Mouse (Mus musculus): ENCODE measurements around the gene Cdc42ep4.

Gene Cdc42ep4

DNA sequence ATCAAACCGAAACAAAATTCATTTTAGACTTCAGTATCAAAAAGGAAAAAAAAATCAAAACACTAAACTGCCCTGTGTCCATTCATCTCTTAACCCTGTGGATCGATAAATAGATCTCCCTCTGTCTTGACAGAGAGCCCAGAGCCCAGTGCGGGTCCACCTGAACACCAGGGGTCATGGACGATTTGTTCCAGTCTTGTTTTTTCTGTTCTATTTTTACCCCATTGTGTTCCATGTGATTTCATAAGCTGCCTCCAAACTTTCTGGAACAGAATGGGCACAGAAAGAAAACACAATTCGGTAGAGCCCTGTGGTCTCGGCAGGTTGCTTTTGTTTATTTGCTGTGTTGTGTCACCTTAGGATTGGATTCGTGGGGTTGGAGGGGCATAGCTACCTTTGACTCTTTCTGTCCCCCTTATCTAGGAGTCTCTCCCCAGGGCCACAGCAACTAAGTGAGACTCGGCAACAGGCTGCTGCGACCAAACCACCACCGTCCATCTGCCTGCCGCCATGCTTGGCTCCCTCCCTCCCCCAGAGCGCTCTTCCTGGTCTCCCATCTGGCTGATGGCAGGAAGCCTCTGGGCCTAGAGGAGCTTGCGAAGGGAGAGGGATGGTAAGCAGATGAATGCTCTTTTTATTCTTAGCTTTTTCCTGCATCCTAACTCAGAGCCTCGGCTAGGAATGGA is 29.1 kb downstream of the Cdc42ep4 start:
- DNase-seq (ENCODE audit: low spot score) = no peak

DNA sequence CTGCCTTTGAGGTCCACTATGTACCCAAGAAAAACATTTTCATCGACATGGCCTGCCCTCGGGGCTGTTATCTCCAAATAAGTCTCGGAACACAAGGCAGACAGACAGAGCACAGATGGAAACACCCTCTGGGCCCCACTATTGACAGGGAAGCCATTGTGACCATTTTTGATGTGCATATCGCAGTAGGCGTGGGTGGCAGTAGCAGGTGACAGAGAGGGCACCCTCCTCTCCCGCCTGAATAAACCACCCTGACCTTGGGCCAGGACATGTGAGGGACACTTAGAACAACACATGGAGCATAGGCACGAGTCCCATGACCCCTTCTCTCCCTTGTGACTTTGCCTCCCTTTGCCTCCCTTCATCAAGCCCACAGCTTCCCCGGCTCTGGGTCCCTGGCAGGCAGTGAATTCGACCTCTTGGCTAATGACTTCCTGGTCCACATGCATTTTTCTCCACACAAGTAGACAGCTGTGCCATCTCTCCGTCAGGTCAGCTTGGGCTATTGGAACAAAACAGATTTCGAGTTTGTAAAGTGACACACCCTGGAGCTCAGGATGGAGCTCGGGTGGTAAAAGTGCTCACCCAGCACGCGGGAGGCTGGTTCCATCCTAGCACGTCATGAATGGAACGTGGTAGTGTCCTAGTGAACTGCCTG is 33.8 kb downstream of the Cdc42ep4 start:
- no peak for DNase-seq (ENCODE audit: low spot score)

DNA sequence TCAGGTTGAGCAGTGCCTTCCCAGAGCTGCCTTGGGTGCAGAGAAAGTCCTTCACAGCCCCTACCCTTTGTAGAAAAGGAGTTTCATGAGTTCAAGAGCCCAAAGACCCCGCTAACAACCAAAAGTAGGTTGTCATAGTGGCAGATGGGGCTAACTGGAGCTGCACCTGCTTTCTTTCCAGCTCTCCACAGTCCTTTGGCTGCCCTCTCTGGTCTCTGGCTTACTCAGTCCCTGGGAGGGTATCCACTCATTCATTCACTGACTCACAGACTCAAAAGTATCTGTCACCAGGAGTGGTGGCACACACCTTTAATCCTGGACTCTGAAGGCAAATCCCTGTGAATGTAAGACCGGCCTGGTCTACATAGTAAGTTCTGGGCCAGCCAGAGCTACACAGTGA is 35.5 kb downstream of the Cdc42ep4 start:
- no peak for DNase-seq (ENCODE audit: low spot score)

DNA sequence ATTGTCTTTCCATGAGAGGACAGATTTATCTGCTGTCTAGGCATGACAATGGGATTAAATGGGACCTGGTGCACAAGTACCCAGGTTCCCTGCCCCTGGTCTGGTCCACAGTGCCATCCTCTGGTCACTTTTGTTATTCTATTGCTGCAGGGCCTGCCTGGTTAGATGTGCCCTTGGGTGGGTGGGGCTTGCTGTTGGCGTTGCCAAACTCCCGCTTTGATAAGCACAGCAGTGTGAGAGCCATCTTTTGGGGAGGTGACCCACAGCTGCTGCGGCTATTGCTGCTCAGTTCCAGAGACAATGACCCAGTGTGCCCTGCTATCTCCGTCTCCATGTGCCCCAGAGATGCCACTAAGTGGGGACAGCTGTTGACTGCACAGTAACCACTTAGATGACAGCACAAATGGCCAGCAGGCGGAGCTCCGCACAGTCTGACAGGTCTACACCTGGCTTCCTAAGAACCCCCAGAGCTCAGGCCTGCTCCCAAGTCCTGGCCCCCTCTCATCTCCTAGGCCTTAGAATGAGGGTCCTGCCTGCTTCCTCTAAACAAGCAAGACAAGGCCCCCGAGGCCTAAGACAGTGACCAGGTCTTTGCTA is 36.5 kb downstream of the Cdc42ep4 start:
- DNase-seq (ENCODE audit: low spot score) = no peak

DNA sequence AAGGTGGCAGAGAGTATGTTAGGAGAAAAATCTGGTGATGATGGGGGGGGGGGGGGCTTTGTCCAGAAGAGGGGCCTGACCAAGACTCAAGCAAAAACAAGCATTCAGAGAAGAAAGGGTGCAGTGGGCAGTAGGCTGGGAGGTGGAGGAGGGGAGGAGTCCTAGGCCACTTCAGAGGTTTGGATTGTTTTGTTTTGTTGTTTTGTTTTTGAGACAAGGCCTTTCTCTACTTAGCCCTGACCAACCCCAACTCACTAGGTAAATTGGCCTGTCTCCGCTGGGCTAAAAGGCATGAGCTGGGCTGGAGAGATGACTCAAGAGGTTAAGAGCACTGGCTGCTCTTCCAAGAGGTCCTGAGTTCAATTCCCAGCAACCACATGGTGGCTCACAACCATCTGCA is 40.6 kb downstream of the Cdc42ep4 start:
- no peak for DNase-seq (ENCODE audit: low spot score)

DNA sequence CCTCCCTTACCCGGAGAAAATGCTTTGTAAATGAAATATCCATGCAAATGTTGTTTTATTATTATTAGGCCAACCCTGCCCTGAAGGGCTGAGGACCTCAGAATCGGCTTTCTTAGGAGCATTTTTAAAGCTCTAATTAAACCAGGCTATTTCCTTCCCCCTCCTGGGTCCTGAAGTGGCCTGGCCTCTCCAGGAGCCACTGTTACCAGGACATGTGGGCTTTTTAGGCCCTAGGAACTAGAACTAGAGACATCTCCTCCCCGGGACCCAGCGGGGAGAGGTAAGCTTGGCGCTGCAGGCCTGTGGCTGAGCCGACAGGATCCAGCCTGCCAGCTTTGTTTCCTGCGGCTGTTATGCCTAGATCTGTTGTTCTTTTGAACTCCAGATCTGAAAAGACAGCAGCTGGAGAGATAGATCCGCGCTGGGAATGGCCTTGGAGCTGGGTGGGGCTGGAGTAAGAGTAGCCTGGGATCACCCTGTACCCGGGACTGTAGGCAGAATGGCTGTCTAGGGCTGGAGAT is 41.4 kb downstream of the Cdc42ep4 start:
- no peak for DNase-seq (ENCODE audit: low spot score)

DNA sequence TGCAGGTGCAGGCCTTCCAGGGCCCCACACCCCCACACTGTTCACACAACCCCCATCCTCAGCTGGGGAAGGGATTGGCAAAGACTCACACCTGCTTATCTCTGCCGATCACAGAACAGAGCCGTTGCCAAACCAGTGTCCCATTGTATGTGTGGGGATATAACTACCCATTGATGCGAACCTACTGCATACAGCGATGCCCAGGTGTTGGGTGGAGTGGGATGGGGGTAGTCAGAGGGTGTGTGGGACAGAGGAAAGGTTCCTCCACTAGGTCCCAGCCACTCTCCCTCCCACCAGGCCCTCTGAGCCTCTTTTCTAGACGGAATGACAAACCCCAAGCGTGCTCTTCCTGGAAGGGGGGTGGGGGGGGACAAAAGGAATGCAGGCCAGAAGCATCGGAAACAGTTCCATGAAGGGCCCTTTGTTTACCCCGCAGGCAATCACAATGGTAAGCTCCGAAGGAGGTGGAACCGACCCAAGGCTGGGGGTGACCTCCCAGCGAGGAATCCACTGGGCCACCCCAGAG is 41.9 kb downstream of the Cdc42ep4 start, which contains the start of gene Cpsf4l:
TSS of gene Cpsf4l (minus strand) at position 287 of the 526 bp plus-strand sequence.
- no peak for DNase-seq (ENCODE audit: low spot score)

DNA sequence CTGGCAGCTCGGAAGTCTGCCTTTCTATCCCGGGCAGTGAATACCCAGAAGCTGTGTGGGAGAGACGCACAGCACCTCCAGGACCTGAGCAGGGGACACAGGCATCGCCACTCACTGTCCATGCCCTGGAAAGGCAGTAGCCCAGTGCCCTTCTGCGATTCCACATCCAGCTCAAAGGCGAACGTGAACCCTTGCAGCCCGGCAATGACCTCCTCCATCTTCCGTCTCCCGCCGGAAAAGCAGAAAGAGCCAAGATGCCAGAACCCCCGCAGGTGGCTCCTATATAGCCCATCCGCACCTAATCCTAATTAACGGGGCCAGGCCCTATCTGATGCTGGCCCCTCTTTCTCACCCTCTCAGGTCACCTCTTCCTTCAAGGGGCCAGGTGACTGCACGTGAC is 42.4 kb downstream of the Cdc42ep4 start:
- DNase-seq (ENCODE audit: low spot score) = no peak

DNA sequence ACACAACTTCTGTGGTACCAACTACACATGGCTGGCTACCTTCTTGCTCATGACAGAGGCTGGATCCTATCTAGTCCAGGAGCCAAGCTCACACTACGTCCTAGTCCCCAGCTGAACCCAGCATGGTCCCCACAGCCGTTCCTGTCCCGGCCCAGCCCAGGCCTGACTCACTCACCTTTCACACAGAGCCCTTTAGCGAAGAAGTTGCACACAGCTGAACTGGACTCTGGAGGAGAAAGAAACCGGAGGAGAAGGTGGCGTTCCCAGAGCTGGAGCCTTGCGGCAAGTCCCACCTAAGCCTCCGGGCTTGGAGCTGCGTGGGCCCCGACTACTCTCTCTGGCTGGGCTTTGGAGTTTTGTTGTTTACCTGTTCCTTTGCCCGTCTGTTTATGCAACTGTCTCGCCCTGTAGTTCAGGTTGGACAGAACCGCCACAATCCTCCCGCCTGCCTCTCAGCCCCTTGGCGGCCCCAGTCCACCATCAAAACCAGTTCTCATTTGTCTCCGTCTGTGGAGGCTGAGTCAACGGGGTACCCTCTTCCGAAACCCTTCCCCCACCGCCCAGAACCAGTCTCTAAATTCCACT is 43.0 kb downstream of the Cdc42ep4 start:
- DNase-seq (ENCODE audit: low spot score) = no peak

DNA sequence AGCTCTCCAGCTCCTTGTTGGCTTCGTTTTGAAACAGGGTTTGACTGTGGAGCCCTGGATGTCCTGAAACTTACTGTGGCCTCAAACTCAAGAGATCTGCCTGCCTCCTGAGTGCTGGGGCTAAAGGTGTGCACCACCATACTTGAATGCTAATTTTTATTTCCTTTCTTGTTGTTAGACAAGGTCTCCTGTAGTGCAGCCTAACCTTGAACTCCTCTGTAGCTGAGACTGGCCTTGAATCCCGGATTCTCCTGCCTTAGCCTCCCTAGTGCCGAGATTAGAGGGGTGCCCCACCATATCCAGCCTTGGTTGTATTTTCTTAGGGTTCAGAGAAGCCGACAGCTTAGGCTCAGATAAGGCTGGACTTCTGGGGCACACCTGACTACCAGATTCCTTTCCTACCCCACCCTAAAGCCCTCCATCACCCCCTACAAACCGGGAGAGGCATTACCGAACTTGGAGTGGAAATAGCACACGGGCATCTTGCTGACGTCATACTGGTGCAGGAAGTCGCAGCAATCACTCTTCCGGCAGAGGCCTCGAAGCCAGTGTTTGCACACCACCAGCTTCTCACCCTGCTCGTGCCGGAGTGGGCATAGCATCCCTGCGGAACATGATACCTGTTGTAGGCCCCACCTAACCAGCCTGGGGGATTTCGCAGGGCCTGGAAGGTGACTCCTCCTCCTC is 45.6 kb downstream of the Cdc42ep4 start:
- no peak for DNase-seq (ENCODE audit: low spot score)

DNA sequence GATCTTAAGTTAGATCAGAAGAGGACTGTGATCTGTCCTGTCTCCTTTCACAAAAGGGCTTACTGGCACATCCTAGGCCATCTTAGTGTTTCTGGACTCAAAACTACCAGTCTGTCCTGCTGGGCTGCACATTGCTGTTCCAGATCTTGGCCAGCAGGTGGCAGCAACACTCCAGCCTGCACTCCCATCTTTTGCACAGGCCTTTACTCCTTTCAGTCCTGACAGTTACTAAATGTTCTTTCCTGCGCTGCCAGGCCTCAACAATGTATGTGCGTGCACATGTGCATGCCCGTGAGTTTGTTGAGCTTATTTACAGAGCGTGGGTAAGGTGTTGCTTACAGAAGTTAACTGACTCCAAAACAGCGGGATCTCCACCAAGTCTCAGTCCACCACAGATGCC is 47.9 kb downstream of the Cdc42ep4 start:
- peak; percentile 63 for DNase-seq (ENCODE audit: low spot score)

DNA sequence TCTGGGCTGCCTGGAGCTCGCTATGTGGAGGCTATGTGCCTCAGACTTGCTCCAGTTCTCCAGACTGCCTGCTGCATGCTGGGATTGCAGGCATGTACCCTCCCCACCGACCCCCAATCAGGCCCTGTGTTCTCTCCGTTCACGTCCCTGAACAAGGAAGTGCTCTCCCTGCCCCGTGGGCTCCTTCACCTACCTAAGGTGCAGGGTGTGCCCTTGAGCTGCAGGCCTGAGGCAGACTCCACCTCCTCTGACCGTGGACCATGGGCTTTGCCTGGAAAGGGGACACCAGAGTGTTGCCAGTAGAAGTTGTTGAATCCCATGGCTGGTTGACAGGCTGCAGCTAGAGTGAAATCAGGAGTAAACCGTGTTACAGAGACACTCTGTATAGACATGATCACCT is 52.0 kb downstream of the Cdc42ep4 start:
- no peak for DNase-seq (ENCODE audit: low spot score)

DNA sequence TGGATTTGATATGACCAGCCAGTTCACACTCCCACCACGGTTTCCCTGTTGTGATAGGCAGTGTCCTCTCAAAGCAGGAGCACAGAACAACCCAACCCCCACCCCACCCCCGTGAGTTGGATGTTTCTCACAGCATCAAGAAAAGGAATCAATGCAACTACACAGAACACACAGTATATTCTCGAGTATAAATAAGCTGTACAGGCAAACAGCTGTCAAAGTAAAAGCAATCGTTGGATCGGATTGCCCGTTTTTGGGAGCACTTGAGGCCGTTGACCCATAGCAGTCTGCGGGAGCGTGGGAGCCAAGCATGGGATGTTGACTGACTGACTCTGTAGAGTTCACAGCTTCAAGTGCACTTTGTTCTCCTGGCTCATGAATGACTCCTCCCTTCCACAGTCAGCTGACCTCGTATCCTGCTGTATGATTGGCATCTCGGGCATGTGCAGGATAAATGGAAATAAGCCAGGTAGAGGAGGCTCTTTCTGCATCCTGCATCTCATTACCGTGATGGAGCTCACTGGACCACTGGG is 53.6 kb downstream of the Cdc42ep4 start:
- no peak for DNase-seq (ENCODE audit: low spot score)

DNA sequence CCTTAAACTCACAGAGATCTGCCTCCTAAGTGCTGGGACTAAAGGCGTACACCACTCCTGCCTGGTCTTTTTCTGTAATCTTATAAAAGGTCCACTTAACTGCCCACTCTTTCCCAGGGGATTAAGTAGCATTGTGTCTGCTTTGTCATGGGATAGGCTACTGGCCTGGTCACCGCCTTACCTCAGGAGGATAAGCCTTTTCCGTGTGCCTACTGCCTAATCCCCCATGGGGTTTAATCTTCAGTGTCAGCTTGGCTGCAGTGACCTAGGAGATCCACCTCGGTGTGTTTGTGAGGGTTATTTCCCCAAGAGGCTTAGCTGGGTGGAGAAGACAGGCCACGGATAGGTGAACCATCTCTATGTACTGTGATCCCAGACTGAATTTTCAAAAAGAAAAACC is 54.1 kb downstream of the Cdc42ep4 start:
- DNase-seq (ENCODE audit: low spot score) = no peak

DNA sequence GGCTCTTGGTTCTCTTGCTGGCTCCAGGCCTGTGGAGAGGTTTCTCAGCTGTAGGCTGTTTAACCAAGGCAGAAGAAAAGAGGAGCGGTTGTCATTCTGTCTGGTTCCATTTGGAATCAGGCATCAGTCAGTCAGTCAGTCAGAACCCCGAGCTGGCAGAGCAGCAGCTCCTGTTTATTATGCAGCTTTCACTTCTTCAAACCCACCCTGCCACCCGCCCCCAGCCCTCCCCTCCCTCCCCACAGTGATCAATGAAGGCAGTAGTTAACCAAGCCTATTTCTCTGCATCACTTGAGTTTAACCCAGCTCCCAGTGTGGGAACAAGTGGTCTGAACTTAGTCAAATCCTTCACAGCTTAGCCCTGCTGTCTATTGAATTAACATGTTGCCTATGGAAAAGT is 59.8 kb downstream of the Cdc42ep4 start:
- no peak for DNase-seq (ENCODE audit: low spot score)

DNA sequence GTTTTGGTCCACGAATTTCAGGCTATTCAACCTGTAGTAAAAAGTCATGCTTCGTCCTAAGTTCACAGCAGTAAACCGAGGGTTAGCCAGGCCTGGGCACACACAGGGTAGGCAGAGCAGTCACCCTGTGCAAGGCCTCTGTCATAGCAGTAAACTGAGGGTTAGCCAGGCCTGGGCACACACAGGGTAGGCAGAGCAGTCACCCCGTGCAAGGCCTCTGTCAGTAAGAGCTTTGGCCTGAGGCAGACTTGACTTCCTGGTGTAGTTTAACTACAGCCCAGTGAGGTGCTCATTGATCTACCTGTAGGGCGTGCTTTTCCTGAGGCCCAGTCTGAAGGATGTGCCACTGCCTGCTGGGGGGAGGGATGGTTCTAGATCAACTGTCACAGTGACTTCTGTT is 60.4 kb downstream of the Cdc42ep4 start:
- no peak for DNase-seq (ENCODE audit: low spot score)

DNA sequence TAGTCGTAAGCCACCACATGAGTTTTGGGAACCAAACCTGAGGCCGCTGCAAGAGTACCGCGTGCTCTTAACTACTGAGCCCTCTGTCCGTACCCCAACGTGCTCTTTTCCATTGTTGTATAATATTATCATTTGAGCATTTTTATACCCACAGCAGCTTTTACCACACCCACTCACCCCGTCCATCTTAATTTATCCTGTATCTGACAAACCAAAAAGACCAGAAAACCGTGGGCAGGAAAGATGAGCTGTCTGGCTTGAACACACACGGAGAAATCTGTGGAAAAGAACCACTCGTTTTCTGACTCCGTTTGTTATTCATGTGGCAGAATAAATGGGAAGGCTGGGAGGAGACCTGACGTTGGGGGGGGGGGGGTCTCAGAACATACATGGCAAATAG is 61.2 kb downstream of the Cdc42ep4 start:
- peak; percentile 44 for DNase-seq (ENCODE audit: low spot score)

DNA sequence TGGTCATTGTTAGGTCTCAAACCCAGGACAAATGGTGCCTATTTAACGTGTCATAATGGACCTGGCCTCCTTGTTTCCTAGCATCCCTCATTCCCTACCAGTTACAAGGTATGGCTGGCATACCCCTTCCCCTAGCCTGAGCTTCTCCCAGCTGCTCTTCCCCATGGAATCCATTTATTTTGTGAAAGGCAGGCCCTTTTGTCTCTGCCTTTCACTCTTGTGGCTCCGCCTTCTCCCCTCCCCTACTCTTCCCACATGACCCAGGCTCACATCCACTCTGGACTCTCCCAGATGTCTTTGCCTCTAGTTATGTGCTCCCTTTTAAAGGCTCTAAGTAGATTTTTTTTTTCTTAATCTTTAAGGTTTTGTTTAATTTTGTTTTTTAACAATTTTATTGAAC is 64.7 kb downstream of the Cdc42ep4 start:
- no peak for DNase-seq (ENCODE audit: low spot score)

DNA sequence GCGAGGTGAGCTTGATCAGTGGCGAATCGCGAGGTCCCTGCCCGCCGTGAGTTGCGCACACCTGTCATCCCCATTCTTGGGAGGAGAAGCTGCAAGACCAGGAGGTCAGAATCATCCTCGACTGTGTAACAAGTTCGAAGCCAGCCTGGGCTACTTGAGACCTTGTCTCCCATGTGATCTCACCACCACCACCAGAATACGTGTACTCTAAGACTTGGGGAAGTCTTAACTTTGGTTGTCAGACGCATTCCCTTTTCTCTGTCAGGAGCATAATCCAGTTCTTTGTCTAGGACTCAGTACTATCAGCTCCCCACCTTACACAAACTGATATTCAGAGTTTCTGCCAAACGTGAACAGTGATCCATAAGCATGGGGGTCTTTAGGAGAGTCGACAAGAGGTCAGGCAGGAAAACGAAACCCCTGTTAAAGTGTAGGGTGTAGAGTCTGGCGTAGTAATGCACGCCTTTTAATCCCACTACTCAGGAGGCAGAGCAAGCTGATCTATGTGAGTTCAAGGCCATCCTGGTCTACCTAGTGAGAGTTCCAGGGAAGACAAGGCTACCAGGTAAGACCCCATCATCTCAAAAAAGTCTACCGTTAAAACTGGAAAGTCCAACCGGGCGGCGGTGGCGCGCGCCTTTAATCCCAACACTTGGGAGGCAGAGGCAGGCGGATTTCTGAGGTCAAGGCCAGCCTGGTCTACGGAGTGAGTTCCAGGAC is 66.8 kb downstream of the Cdc42ep4 start:
- DNase-seq (ENCODE audit: low spot score) = no peak

DNA sequence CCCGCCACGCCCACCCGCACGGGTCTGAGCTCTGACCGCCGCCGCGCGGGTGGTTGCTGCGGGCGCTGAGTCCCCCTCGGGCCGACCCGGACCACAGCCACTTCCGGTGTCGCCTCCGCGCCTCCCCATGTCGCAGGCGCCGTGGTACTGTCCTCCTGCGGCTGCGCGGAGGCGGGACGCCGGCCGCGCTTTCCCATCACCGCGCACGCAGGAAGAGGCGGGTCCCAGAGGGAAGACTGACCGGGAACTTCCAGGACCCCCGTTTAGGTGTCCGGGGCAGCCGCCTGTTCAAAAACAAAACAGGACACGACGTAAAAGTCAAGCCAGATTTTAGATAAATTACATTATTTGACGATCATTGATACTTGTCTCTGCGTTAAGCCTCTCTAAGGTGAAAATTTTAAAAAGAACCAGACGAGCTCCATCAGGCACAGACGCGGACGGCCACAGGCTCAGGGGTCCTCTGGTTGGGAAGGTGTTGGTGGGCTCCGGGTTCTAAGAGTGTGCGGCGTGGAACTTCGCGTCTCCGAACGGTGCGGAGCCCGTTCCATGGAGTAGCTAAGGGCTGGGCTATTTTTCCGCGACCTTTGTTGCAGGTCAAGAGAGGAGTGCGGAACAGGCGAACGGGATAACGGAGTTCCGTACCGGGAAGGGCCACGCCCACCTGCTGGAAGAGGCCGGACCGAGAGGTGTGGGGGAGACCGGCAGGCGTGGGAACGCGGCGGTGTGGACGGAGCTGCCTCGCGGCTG is 67.5 kb downstream of the Cdc42ep4 start, which contains the start of the genes Fam104a and D11Wsu47e:
TSS of gene Fam104a (minus strand) at position 199 of the 750 bp plus-strand sequence.
TSS of gene D11Wsu47e (plus strand) at position 456 of the 750 bp plus-strand sequence.
- peak; percentile 82 for DNase-seq (ENCODE audit: low spot score)
